Mouse (Mus musculus): ENCODE data around the gene Olfr157.

Olfr157 gene

DNA sequence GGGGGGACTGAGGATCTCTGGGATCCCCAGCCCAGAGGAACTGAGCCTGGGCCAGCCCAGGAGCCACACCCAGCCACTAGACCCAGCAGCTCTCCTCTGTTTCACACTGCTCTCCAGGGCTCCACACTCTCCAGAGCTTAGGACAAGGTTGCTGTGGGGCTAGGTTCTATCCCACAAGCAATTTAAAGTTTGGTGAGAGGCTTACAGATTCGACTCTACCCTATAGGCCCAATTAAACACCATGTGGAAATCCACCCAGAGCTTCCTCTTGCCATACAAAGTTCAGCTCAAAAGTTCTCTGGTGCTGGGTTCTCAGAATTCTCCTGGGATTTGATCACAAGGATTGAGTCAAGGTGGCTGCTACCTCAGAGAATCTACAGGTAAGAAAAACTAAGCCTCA is at the start of gene Olfr157:
Olfr157 (minus strand) TSS at position 101 of the 400 bp plus-strand sequence.
- no peak for TF ChIP-seq GATA4 (IDR thresholded peaks at IDR 0.05; ENCODE audit: insufficient replicate concordance, low read length)

DNA sequence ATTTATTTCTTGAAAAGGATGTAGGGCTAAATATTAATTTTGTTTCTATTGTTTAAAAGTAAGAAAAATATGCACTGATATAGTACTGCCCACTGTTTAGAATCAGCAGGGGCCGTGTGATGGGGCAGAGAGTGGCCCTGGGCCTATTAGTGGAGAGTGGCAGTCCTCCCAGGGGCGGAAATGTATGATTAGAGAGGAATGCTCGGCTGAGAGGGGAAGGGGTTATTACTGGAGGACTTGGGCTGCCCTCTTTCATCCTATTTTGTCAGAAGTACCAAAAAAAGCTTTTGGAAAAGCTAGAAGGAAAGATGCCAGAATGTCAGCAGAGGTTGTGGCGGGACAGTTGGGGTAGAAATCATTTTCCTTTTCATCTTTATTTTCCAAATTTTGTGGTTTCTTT is 44.2 kb upstream of the Olfr157 start:
- no peak for TF ChIP-seq GATA4 (IDR thresholded peaks at IDR 0.05; ENCODE audit: insufficient replicate concordance, low read length)

DNA sequence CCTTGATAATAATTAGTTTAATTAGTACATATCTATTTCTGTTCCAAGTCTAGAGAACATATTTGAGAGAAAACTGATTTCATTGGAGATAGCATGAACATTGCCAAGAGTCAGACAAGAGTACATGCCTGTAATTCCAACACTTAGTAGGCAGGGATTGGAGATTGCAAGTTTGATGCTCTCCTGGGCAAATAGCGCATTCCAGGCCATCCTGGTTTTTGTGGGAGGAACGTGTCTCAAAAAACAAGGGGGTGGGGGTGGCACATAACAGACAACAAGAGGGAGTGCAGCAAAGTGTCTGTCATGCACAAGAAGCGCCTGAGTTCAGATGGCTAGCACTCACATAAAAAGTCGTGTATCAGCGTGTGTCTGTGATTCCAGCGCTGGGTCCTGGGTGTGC is 39.6 kb upstream of the Olfr157 start:
- TF ChIP-seq GATA4 (IDR thresholded peaks at IDR 0.05; ENCODE audit: insufficient replicate concordance, low read length), result no peak

DNA sequence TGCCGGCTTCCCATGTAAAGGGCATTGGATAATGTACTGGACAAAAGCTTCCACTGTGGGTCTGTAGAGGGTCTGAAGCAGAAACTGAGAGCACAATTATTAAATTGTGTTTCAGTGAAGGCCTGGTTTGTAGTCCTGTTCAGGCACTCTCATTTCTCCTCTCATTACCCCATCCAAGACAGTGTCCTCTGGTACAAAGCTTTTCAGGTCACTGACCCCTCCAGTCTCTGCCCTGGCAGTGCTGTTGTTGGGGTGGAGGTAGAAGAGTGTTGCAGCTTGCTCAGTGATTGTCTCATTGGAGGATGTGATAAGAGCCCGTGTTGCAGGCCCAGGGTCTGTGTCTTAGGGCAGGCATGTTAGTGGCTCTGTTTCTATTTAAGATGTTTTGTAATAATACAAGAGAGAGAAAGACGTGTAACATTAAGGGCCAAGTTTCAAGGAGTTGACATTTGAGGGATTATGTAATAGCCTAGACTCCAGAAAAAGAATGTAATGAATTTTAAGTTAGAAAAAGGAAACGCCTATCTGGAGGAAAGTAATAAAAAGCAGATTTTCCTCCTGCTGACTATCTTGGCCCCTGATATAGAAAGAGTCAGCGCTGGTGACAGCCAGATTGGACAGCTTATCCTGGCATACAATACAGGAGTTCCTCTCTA is 38.2 kb upstream of the Olfr157 start:
- no peak for TF ChIP-seq GATA4 (IDR thresholded peaks at IDR 0.05; ENCODE audit: insufficient replicate concordance, low read length)

DNA sequence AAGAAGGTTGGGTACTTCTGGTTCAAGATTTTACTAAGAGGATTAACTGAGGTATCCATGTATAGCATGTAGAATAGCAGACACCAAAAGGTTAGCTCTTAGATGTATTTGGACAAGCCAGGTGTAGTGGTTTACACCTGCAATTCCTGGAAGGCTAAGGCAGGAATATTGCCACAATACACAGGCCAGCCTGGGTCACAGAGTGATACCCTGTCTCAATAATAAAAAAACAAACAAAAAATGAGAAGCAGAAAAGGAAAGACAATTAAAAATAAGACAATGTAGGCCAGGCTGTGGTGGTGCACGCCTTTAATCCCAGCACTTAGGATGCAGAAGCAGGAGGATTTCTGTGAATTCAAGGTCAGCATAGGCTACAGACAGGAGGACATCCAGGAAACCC is 37.2 kb upstream of the Olfr157 start:
- no peak for TF ChIP-seq GATA4 (IDR thresholded peaks at IDR 0.05; ENCODE audit: insufficient replicate concordance, low read length)

DNA sequence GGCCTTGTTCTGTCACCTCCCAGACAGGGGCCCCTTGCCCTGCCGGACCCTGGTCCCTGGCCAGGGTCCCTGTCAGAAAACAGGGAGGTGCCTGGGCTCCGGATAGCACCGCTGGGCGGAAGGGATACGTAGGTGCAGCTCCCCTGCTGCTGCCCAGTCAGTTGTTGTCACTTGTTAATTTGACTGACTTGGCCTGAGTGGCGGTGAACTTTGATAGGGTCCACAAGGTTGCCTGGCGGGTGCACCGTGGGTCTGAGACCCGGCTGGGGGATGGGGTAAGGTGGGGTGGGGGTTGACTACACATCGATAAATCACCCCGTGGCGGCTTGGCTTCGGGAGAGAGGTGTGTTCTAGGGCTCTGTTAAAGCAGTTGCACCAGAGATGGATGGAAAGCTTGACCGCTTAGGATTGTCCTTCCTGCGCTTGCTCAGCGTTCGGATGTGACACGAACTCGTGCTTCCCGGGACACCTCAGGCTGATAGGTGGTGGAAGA is 36.0 kb upstream of the Olfr157 start:
- no peak for TF ChIP-seq GATA4 (IDR thresholded peaks at IDR 0.05; ENCODE audit: insufficient replicate concordance, low read length)

DNA sequence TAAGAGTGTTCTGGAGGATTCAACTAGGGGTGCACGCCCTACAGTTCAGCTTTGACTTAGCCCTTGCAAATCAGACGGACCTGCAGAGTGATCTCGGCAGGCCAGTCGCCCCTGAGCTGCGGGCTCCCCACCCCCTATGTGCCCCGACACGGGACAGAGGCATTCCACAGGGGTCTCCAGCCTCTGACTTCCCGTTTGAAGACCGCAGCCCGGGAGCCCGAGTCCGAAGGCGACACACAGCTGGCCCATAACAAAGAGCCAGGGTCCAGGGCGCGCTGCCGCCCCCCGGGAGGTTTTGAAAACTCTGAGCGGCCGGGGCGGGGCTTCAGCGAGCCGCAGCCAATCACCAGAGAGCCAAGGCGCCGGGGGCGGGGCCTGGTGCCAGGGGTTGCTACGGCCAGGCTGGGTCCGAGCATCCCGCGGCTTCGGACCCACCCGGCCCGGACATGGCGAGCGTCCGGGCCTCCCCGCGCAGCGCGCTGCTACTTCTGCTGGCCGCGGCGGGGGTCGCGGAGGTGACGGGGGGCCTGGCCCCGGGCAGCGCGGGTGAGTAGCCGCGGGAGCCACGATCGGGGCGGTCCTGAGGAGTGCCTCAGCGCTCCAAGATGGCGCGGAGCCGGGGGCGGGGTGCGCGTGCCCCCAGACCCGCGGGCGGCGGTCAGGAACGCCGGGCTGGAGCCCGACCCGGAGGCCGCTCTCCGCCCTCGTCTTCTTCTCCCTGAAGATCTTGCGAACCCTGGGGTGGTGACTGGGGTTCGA is 35.3 kb upstream of the Olfr157 start, which contains the start of gene Reck:
Reck (plus strand) TSS at position 371 of the 759 bp plus-strand sequence.
- TF ChIP-seq GATA4 (IDR thresholded peaks at IDR 0.05; ENCODE audit: insufficient replicate concordance, low read length), result no peak

DNA sequence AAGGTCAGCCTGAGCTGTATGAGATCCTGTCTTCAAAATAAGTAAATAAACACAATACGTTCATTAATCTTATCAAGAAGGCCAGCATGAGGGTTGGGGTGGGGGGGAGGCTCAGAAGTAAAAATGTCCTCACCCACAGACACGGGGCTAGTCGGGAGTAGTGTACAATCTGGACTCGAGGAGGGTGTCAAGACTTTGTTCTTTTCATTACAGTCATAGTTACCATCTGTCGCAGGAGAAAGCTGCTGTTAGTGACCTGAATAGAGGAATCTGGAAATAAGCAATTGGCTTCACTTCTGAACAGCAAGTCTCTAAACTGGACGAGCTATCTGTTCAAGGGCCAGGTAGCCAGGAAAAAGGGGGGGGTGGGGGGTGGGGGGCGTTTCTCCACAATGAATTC is 34.5 kb upstream of the Olfr157 start:
- no peak for TF ChIP-seq GATA4 (IDR thresholded peaks at IDR 0.05; ENCODE audit: insufficient replicate concordance, low read length)

DNA sequence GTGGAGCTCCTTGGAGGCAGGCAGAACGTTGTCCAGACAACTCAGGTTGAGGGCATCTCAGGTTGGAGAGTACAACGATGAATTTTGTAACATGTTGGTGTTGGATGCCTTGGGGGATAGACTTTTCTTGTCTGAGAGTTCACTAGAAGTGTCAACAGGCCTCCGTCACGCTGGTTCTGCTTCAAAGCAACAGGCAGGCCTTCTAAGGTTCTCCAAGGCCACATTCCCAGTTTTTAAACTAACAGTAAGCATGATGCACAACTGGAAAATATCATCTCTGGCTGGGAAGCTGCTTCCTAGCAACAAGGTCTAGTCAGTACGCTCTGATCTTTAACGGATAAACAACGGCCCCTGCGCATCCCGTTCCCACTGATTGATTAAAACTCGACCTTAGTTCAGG is 29.8 kb upstream of the Olfr157 start:
- no peak for TF ChIP-seq GATA4 (IDR thresholded peaks at IDR 0.05; ENCODE audit: insufficient replicate concordance, low read length)

DNA sequence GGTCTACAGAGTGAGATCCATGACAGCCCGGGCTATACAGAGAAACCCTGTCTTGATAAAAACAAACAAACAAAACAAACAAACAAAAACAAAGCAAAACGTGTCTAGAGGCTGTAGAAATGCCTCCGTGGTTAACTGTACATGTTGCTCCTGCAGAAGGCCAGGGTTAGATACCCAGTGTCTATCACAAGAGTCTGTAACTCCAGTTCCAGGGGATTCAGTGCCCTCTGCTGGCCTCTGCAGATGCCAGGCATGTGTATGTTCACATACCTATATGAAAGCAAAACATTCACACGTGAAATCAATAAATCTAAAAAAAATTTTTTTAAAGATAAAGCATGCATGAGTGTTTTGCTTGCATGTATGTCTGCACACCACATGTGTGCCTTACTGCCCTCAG is 23.3 kb upstream of the Olfr157 start:
- no peak for TF ChIP-seq GATA4 (IDR thresholded peaks at IDR 0.05; ENCODE audit: insufficient replicate concordance, low read length)

DNA sequence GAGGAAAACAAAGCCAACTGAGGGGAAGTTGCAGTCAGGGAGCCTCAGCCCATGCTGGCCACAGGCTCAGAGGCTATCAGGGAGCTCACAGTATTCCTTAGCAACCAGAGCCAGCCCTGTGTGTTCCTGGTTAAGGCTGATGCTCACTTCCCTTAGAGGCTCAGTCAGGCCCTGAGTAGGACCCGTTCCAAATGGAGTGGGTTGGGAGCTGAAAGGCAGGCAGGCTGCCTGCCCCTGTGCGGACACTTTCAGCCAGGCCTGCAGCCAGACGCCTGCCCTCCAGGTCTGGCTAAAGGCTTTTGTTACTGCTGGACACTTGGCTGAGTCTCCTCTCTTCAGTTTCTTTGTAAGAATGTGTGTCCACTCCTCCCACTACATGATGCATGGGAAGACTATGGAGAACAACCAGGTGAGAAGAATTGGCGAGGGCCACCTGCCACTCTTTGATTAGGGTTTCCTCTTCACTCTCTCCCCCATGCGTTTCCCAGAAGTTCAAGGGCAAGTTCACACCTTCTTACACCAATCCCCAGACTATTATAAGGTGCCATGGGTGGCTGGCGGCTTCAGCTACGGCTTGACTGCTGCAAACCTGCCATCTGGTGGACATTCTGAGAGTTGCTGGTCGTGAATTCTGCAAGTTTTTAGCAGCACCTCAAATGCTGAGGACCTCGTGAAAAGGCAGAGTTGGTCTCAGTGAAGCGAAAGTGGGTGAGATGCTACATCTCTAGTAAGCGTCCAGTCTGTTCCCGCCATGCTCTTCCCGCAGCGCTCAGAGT is 20.9 kb upstream of the Olfr157 start:
- no peak for TF ChIP-seq GATA4 (IDR thresholded peaks at IDR 0.05; ENCODE audit: insufficient replicate concordance, low read length)

DNA sequence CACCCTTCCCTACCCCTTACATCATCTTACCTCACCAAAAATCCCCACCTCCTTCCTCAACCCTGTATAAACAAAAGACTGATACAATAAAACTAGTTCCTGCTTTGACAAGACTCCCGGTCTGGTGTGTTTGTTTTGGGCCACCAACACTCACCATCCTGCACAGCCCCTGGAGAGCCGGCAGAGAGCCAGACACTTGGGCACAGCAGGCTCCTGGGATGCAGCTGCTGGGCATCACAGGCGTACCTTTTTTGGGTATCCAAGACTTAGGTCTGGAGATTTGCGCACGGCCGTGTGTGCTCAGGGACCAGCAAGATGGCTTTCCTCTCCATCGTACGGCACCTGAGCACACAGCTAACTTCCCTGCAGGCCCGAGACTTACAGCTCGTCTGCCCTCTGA is 19.9 kb upstream of the Olfr157 start:
- no peak for TF ChIP-seq GATA4 (IDR thresholded peaks at IDR 0.05; ENCODE audit: insufficient replicate concordance, low read length)

DNA sequence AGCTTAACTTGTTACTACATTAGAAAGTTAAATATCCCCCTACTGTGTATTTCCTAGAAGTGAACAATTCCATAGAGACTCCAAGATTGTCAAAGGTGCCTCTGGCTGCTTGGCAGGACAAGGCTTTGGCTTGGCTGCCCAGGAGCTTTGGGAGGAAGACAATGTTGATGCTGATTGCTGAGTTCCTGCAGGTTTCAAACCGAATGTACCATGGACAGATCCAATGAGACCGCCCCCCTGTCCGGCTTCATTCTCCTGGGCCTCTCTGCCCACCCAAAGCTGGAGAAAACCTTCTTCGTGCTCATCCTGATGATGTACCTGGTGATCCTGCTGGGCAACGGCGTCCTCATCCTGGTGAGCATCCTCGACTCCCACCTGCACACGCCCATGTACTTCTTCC is 14.1 kb upstream of the Olfr157 start:
- TF ChIP-seq GATA4 (IDR thresholded peaks at IDR 0.05; ENCODE audit: insufficient replicate concordance, low read length), result no peak

DNA sequence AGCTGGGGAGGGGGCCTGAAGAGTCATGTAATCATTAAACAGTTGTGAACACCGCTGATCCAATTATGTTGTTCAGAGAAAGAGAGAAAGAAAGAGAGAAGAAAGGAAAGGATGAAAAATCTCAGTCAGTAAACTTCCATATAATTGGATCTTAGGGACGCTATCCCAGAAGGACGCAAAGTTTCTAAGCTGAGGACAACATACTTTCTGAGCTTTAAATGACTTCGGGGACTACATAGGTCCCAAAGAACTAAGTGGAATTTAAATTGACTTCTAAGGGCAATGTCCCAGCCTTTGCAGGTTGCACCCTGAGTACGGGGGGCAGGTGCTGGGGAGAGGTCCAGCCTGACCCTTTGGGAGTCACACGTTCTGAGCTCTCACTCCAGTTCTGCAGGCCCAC is 11.3 kb upstream of the Olfr157 start, which contains the start of gene Olfr155:
Olfr155 (plus strand) TSS at position 301 of the 400 bp plus-strand sequence.
- no peak for TF ChIP-seq GATA4 (IDR thresholded peaks at IDR 0.05; ENCODE audit: insufficient replicate concordance, low read length)

DNA sequence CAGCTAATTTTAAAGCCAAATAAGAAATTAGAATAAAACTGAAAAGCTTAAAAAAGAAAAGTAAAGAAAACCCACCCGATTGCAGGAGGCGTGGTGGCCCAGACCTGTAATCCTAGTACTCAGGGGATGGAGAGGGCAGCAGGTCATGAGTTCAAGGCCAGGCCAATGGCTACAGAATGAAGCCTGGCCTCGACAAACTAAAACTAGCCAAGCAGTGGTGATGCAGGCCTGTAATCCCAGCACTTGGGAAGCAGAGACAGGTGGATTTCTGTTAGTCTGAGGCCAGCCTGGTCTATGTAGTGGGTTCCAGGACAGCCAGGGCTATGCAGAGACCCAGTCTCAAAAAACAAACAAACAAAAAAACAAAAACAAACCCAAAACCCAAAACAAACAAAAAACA is 1.7 kb downstream of the Olfr157 start:
- no peak for TF ChIP-seq GATA4 (IDR thresholded peaks at IDR 0.05; ENCODE audit: insufficient replicate concordance, low read length)

DNA sequence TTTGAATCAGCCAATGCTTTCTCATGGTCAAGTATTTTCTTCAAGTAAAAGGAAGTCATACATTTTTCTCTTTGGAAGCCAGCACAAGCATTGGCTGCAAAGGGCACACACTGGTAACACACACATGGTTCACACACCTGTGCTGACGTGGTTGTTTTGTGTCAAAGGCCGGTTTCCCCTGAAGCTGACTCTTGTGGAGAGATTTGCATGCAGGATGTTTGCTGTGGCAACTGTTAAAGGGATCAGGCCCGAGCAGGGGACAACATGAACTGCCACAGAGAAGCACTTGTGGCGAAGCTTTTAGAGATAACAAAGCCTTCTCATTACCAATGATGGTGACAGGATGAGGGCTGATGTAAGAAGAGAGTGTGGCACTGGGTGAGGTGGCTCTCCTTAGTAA is 5.3 kb downstream of the Olfr157 start:
- TF ChIP-seq GATA4 (IDR thresholded peaks at IDR 0.05; ENCODE audit: insufficient replicate concordance, low read length), result no peak

Measured in liver, adult (tissue).